Mouse (Mus musculus) myocyte (in vitro differentiated cells): Measurements from ENCODE around the gene Dock2.

ENCODE experiments used
- CEBPB ChIP-seq: IDR thresholded peaks from 2 replicates; pipeline ENCODE4 v1.6.1; 2011; ENCODE audit warnings: mild to moderate bottlenecking, moderate library complexity; ENCODE audit not compliant: poor library complexity, insufficient read depth, severe bottlenecking
- E2F4 ChIP-seq: IDR thresholded peaks from one replicate; pipeline ENCODE4 v1.6.1; 2011; ENCODE audit warnings: mild to moderate bottlenecking, control low read depth, moderate library complexity; ENCODE audit not compliant: insufficient read depth
- MAX ChIP-seq: IDR thresholded peaks from one replicate; pipeline ENCODE4 v1.6.1; 2011; ENCODE audit warnings: low read depth, mild to moderate bottlenecking, control low read depth
- MYOD1 ChIP-seq, 3 experiments: IDR thresholded peaks; one replicate each; pipeline ENCODE4 v1.6.1; 2011; ENCODE audit warnings: control low read depth in 2 of 3, low read depth in 2 of 3, mild to moderate bottlenecking in 2 of 3, moderate library complexity in 1 of 3; ENCODE audit not compliant: insufficient read length in 2 of 3, control insufficient read depth in 1 of 3
- MYOG ChIP-seq, 3 experiments: IDR thresholded peaks; one replicate each; pipeline ENCODE4 v1.6.1; 2011; ENCODE audit warnings: control low read depth in 2 of 3, low read depth in 2 of 3, mild to moderate bottlenecking in 2 of 3; ENCODE audit not compliant: insufficient read length in 2 of 3, control insufficient read depth in 1 of 3, insufficient read depth in 1 of 3
- POLR2A ChIP-seq: IDR thresholded peaks from one replicate; pipeline ENCODE4 v1.6.1; 2011; ENCODE audit warnings: low read depth, mild to moderate bottlenecking, control low read depth, moderate library complexity; ENCODE audit not compliant: insufficient read length
- POLR2AphosphoS2 ChIP-seq: IDR thresholded peaks from one replicate; pipeline ENCODE4 v1.6.1; 2011; ENCODE audit warnings: low read depth, control low read depth; ENCODE audit not compliant: insufficient read length
- REST ChIP-seq: IDR thresholded peaks from one replicate; pipeline ENCODE4 v1.6.1; 2011; ENCODE audit warnings: mild to moderate bottlenecking, control low read depth, moderate library complexity; ENCODE audit not compliant: insufficient read depth, insufficient read length
- SRF ChIP-seq: IDR thresholded peaks from one replicate; pipeline ENCODE4 v1.6.1; 2011; ENCODE audit warnings: low read depth; ENCODE audit not compliant: control insufficient read depth, insufficient read length
- TCF12 ChIP-seq: IDR thresholded peaks from one replicate; pipeline ENCODE4 v1.6.1; 2011; ENCODE audit warnings: mild to moderate bottlenecking, control low read depth; ENCODE audit not compliant: poor library complexity, insufficient read depth, severe bottlenecking
- TCF3 ChIP-seq: IDR thresholded peaks from one replicate; pipeline ENCODE4 v1.6.1; 2011; ENCODE audit warnings: low read depth, control low read depth; ENCODE audit not compliant: insufficient read length
- USF1 ChIP-seq: IDR thresholded peaks from one replicate; pipeline ENCODE4 v1.6.1; 2011; ENCODE audit warnings: low read depth, mild to moderate bottlenecking, control low read depth, moderate library complexity

DNA sequence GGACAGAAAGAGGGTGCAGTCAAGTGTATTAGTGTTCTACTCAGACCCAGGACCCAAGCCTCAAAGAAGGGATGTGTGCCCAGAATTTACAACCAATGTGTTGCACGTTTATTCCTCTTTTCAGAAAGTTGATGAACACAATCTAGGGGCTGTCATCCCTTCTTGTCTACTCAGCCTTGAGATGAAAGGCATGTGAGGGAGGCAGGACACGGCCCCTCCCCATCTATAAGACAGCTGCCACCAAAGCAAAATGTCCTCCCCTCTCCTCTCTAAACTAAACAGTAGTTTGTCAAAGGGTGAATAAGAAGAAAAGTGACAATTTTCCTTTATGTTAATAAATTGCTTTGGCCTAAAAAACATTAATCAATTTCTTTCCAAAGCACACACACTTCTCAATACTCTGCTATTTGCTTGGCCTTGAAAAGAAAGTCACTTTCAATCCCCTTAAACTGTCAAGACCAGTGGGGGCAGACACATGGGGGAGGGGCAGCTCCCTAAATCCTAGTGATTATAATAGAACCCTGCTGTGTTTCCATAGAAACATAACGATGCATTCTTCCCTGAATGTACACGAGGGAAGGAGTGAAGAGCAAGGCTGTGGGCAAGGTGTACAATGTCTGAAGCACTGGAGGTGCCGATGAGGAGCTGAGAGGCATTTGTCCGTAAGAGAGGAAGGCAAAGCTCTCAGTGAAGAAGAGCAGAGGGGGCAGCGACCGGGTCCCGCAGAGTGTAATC, 367.6 kb downstream of the Dock2 start:
- TF ChIP-seq USF1 (no peak), MAX (no peak), POLR2A (no peak), MYOD1 (IDR thresholded peaks at IDR 0.05; ENCODE audit: control insufficient read depth in 1 of 3, insufficient read length in 2 of 3, low read depth in 2 of 3) (no peak), TCF12 (no peak), MYOG (IDR thresholded peaks at IDR 0.05; ENCODE audit: control insufficient read depth in 1 of 3, insufficient read depth in 1 of 3, insufficient read length in 2 of 3, low read depth in 2 of 3) (no peak), E2F4 (no peak), REST (no peak), POLR2AphosphoS2 (no peak), CEBPB (no peak), SRF (no peak), TCF3 (no peak)
